Mouse (Mus musculus) left cerebral cortex, postnatal 10 days (tissue): ENCODE data around the gene Gpr83. TPM values are rescaled to one million over a fixed set of nuclear protein-coding genes. Genes with fewer than 3 reads are reported as not detected.
"Not testable (repeated sequence)": the region's sequence is repeated elsewhere in the genome, so short reads cannot be mapped to it uniquely, and the experiment has no call there.

Experiments
- DNase-seq, 2 experiments: peaks; one replicate each; pipeline ENCODE4 v3.0.0; 2021 to 2022; ENCODE audit warnings: low spot score in 2 of 2, mixed read lengths in 1 of 2; ENCODE audit errors: extremely low spot score in 1 of 2
- intact Hi-C: fragments of 180-260 bp; cut with DNase I; formaldehyde crosslinking; loops from one replicate; pipeline ENCODE4 v1.15.1; 2025
- total RNA-seq, 2 experiments: library from RNA; stranded (reverse); gene quantifications; 2 replicates each; pipeline ENCODE4 v1.2.3; 2021

Gpr83 gene
- total RNA-seq, 2 experiments from 2014 or later, result 5.4 to 10.0 TPM

DNA sequence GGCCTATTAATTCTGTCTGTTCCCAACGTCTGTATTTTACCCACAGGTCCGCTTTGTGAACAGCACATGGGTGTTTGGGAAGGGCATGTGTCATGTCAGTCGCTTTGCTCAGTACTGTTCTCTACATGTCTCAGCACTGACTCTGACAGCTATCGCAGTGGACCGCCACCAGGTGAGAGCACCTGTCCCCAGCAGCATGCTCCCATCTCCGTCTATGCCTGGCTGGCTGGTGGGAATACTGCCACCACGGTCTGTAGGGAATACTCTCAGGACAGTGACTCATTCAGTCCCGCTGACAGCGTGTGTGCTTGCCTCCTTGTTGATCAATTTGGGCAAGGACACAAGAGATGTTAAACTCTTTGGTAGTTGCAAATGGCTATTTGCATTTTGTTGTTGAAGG lies 4.7 kb downstream of the Gpr83 start:
- no peak for DNase-seq
- intact Hi-C loops, result loop anchor here (5.0 kb wide), 2 partner anchors 133 to 153 kb away; no protein-coding TSS in a partner anchor

DNA sequence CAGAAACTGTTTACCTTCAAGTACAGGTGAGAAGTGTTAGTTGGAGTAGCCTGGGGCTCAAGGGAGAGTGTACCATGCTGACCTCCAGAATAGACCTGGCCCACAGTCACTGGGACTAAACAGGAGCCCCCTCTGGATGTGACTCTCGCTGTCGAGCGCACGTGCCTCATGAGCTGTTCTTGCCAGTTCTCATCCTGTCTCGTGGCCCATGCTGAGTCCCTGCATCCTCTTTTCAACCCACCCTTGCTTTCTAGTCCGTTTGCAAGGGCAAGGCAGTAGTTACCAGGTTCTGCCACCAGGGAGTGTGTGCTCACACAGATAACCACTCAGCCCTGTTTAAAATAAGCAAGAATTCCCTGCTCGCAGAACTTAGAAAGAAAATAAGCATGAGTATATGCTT lies 6.9 kb downstream of the Gpr83 start:
- DNase-seq, result peak; percentile 45 to 70
- intact Hi-C loops, result loop anchor here (5.0 kb wide), 2 partner anchors 130 to 150 kb away; no protein-coding TSS in a partner anchor

DNA sequence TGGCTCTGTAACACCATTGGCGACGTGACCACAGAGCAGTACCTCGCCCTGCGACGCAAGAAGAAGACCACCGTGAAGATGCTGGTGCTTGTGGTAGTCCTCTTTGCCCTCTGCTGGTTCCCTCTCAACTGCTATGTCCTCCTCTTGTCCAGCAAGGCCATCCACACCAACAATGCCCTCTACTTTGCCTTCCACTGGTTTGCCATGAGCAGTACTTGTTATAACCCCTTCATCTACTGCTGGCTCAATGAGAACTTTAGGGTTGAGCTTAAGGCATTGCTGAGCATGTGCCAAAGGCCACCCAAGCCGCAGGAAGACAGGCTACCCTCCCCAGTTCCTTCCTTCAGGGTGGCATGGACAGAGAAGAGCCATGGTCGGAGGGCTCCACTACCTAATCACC lies 8.3 kb downstream of the Gpr83 start:
- DNase-seq, result no peak
- intact Hi-C loops, result loop anchor here (5.0 kb wide), 2 partner anchors 129 to 149 kb away; no protein-coding TSS in a partner anchor

DNA sequence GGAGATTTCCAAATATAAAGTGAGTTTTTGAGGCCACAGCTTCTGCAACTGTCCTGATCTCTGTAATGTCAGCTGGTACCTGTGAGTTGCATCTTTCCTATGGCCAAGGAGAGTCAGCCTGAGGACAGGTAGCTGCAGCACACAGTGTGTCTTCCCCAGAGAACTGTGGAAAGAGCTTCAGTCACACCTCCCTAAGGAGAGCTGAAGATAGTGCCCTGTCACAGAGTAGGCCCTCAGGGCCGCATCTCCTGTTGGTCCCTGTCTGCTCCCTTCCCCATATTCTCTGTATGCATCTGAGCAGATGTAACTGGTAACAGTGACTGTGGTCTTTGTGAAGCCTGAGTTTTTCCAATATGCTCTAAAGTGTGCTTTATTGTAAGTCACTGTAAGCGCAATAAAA lies 10.4 kb downstream of the Gpr83 start:
- intact Hi-C loops, result no loop called here
- DNase-seq, result no peak

DNA sequence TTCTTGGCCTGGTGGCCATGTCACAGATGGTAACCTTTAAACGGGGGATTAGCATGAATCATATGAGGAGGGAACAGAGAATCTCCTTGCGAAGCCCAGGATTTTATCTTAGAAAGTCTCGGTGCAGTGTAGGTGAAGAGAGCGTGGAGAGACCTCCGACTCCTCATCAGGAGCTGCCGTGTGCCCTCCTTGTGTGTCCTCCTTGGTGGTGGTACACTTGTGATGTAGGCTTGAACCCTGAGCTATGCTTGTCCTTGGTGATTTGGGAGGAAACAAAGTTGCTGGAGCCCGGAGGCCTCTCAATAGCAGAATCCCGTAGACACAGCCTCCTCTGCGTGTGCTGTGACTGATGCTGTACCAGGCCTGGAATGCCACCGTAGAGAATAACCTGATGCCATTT lies 10.8 kb downstream of the Gpr83 start:
- intact Hi-C loops, result no loop called here
- DNase-seq, result no peak

DNA sequence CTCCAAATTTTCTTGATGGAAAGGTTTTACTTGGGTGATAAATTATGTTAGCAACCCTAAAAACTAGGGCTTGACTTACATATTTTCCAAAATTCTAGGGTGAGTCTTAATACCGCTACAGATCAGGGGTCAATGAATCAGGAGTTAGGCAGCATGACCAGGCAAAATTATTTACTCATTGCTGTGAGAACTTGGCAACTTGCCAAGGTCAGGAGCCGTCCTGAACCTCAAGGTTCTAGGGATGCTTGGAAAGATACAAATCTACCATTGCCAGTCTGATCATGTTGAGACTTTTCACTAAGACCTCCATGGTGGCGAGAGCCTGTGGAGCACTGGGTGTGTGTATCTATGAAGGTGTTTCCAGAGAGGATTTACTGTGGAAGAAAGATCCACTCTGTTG lies 11.5 kb downstream of the Gpr83 start:
- intact Hi-C loops, result no loop called here
- DNase-seq, result no peak

DNA sequence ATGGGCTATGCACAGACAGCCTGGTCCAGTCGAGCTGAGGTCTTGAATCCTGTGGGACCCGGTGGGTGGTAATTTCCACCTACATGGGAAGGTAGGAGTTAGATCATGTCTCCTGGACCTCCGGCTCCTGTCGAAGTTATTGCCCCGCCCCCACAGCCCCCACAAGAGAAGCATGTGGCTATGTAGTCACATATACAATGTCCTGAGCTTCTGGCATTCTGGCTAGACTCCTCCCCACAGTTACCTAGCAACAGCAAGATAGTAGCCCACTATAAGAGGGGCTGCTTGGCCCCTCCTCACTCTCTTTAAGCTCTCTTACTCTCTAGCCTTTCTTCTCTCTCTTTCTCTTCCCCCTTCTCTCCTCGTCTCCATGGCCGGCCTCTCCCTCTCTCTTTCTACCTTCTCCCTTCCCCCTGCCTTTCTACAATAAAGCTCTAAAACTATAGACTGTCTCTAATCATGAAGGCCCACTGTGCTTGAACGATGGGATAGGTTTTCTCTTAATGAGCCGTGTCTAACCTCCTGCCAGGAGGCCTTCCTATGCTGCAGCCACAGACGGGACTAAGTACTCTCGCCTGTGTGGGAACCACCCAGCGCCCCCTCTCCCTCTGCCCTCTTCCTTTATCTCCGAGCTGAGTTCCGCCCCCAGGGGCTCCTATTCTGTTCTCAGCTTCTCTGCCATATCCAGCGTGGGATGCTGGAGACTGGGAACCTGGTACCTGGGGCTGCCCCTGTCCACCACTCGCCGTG lies 12.3 kb downstream of the Gpr83 start:
- DNase-seq, result no peak
- intact Hi-C loops, result no loop called here

DNA sequence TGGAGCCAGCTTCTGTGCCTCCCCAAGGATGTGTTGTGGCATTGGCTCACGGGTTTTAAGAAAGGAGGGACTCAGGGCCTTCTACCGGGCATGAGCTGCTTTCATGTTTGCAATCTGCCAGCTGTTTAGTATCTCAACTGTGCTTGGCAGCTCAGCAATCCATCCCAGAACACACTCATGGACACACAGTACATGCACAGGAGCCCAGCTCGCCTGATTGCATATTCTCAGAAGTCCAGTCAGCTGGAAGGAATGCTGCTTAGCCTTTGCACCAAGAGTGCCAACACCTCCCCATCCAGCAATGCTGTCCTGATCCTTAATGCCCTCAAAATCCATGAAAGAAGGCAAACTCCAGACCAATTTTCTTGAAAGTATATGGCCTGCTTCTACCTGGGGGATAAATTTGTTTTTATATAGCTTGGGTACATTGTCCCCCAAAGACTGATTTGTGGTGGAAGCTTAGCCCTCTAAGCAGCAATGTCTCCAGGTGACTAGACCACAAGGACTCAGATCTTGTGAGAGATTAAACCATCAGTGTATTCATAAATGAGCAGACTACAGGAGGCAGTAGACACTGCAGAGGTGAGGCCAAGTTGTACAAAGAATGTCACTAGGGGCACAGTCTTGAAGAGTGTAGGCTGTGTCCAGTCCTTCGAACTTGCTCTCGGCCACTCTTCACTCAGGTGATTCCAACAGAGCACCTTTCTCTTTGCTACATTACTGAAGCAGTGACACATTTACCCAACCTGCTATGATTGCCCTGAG lies 15.9 kb downstream of the Gpr83 start:
- DNase-seq, result no peak
- intact Hi-C loops, result no loop called here

DNA sequence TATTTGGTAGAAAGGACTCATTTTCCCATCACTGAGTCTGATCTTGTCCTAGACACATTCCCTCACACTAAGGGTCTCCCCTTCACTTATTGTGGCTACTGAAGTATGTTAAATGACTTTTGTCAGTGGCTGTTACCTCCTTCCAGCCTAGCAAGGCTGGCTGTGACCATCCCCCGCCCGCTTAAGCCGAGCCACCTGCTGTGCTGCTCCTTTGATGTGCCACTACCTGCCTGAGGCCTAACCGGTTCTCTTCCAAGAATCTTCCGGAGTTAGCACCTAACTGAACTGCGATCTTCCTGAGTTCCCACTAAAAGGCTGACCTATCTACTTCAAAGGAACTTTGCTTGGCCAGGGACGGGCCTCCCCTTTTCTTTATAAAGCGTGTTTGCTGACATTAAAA lies 16.6 kb downstream of the Gpr83 start:
- DNase-seq, intact Hi-C loops: not testable (repeated sequence)

DNA sequence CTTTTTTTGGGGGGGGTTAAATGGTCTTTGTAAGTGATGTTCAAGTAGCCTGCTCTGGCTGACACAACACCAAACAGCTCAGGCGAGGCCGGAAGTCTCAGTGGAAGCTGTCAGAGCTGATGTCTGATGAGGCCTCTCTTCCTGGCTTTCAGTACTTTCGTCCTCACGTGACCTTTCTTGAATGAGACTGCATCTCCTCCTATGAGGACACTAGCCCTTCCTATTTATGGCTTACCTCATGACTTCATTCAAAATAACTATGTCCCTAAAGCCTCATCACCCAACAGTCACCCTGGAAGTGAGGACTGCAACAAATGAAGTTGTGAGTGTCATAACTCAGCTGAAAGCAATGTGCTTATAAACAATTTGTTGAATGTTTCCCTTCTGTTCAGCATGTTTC lies 24.6 kb downstream of the Gpr83 start:
- DNase-seq, result no peak
- intact Hi-C loops, result no loop called here

DNA sequence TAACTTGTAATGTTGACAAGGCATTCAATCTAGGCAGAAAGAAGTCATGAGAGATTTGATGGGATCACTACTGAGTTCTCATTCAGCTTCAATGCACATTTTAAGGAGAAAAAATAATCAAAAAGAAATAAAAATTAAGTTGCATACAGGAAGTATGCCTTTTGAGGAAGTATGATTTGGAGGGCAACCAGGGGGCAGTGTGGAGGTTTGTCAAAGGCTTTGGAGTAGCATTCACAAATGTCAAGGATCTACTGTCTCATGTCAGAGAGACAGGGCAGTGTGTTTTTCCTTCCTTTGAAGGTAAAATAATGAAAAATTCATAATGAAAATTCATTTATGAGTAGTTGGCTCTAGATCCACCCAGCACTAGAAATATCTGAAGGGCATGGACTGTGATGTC lies 25.1 kb downstream of the Gpr83 start:
- no peak for DNase-seq
- intact Hi-C loops, result no loop called here

DNA sequence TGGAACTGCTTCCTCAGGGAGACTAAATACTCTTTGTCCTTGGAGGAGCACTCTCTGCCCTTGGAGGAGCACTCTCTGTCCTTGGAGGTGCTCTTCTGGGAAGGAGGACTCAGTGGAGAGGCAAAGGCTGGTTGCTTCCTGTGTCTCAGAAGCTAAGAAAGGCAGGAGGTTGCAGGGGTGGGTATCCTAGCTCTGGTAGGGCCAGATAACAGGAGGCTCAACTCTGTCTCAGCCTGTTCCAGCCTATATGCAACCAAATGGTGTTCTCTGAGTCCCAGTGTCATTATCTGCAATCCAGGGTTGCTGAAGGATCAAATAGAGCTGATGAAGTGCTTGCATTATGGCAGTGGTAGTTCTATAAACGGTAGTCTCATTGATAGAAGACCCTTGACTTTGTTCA lies 25.9 kb downstream of the Gpr83 start:
- DNase-seq, result no peak
- intact Hi-C loops, result no loop called here

DNA sequence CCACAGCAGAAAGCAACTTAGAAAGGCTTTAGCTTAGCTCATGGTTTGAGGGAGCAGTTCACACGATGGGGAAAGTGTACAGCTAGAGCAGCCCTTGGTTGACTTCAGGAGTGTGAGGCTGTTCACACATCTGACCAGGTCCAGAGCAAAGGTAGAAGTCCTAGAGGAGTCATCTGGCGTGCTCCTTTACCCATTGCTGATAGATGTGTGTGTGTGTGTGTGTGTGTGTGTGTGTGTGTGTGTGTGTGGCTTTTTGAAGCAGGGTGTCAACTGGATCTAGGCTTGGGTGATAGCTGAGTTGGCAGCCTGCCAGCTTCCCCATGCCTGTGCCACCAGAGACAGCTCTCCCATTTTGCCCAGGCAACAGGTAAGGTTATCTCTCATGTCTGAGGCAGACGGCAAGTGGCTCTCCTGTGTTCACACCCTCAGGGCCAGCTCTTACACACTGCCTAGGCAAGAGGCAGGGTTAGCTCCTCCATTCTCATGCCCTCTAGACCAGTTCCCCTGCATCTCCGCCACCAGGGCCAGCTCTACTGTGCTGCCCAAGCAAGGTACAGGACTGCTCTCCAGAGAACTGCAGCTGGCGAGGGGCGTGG lies 27.9 kb downstream of the Gpr83 start:
- no peak for DNase-seq
- intact Hi-C loops, result no loop called here

DNA sequence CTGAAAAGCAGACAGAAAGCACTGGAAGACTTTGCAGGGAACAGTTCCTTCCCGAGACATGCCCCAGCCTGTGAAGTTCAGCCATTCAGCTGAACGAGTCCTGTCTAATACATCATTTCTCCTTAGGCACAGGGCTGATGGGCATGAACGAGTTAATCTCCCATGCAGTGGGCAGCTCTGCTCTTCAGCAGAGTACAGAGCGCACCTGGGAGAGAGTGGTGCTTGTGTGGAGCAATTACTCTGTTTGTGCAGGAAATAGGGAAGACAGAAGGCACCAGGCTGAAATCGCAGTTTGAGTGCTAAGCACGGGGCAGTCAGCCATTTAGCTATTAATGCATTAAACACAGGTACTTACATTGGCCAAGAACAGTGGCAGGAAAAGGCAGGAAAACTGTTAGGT lies 28.7 kb downstream of the Gpr83 start:
- DNase-seq, result no peak
- intact Hi-C loops, result no loop called here

DNA sequence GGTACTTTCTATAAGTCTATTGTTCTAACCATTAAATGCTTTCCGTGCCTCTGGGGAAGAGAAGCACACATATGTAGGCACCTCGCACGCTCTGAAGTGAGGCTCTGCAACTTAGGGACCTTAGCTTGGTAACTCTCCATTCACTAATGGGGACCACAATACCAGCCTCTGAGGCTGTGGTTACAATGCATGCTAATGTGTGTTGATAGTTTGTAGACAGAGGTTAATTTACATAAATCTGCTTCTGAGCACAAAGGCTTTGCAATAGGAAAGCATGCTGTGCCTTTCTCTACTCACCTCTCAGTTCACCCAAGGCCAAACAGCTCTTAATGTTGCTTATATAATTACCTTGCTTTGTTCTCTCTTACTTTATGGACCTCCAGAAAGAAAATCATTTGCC lies 30.7 kb downstream of the Gpr83 start:
- DNase-seq, result no peak
- intact Hi-C loops, result no loop called here

DNA sequence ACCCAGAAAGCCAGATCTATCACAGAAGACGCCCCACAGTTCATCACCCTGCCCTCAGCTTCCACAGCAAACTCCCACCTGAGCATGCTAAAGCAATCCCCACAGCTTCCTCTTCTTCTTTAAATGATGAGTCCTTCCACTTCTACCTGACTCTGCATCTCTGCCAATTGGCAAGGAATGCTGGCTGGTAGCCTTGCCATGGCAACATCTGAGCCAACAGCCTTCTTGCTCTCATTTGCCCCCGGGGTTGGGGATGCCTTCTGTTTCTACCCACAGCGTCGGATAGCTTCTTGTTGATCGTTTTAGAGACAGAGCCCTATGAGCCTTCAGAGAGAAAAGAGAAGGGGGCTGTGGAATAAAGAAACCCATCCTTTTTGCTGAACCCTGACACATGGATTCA lies 31.9 kb downstream of the Gpr83 start:
- DNase-seq, result no peak
- intact Hi-C loops, result no loop called here

DNA sequence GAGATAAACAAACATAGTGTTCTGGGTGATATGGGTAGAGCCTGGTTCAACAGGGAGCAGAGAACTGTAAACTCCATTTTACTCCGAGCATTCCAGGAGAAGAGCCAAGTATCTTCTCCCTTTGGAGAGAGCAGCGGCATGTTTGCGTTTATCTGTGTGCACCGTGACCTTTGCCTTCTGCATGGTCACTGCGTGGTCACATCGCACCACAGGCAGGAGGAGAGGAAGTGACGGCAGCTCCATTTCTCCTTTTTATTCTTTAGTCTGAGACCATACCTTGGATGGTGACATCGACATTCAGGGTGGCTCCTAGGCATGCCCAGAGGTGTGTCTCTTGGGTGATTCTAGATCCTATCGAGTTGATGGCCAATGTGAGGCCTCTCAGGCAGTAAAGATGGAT lies 33.4 kb downstream of the Gpr83 start:
- intact Hi-C loops, result no loop called here
- no peak for DNase-seq

DNA sequence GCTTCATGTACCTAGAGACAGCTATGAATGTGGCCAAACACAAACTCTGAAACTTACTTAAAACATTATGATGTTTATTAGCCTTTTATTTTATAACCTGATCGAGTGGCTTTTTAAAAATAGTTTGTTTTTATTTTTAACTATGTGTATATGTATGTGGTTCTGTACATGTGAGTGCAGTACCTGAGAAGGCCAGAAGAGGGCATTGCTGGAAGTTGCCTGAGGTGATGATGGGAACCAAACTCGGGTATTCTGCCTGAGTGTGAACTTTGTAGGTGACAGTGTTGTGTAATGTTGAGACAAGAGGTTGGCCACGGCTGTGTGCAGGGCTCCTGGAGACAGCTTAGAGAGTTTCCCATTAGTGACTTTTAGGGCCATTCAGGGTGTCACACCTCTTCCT lies 34.6 kb downstream of the Gpr83 start:
- intact Hi-C loops, result no loop called here
- no peak for DNase-seq

DNA sequence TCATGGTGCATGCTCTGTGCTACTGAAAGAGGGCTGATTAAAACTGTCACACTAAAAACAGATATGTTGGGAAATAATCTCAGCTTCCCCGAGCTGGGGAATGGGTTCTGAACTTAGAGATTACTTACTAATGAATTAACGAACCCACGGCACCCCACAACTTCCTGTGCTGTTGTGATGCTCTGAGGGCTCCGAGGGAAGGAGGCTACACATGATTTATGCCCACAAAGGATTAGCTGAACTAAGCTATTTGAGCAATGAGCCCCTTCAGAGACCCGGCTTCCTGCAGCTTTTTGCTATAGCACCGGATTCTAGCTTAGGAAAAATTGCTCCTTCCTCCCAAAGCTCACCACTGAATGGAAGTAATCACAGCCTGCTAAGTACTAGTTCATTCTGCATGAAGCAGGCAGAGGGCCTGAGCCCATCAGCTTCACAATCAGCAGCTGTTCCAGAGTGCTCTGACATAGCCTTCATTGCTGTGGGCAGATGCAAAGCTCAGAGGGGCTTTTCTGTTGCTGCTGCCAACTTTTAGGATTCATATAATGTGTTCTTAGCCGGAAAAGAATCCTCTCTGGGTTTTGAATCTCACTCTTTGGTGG lies 35.3 kb downstream of the Gpr83 start:
- intact Hi-C loops, result no loop called here
- DNase-seq, result no peak

DNA sequence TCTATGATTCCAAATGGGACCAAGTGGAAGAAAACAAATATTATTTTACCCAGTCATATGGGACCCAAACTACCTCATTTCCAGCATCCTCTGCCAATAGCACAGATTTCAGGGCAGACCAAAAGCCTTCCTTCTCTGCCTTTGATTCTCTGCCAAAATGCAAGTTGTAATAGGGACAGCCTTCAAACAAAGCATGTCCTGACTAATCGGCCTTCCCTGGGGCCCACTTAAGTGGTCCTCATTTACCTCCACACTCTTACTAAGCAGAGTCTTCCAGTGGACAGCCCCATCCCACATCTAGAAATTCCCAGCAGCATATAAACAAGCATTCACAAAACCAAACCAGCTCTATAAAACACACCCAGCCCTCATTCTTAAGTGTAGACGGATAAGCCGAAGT lies 37.1 kb downstream of the Gpr83 start:
- DNase-seq, result no peak
- intact Hi-C loops, result no loop called here
